Mouse (Mus musculus): ENCODE data around the gene Scamp1. TPM values are rescaled to one million over a fixed set of nuclear protein-coding genes. Genes with fewer than 3 reads are reported as not detected.

Gene Scamp1
- polyA plus RNA-seq, 1 experiment from 2014 or later = 25.2 TPM

DNA sequence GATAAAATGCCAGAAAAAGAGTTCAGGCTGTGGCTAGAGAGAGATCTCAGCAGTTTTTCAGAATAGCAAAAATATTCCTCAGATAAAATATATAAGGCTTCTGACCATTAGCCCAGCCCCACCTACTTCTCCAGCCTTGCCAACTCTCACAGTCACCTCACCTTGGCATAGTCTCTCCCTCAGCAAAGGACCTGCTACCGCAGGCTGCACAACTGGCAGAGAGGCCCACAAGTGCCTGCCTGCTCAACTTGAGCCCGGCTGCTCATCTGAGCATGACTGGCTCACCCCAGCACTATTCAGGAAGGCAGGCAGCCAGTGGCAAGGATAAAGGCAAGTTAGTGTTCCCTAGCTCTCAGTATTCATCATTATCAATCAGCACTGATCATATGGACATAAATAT, 30.5 kb downstream of the Scamp1 start:
- H3K27ac ChIP-seq (replicated peaks; ENCODE audit: low read depth, low read length) = no peak overlapping the region
- no peak overlapping the region for H3K4me3 ChIP-seq (ENCODE audit: low read depth, low read length)
- 0 out of 2 replicates have a peak, but pooled peaks cover 4% of the 10 kb centered on the region for H3K4me1 ChIP-seq (ENCODE audit: control insufficient read depth, insufficient read depth, low read length)
- DNase-seq (ENCODE audit: low spot score) (no peak), ATAC-seq (ENCODE audit: low read depth) (no peak)
- H3K9me3 ChIP-seq (ENCODE audit: control insufficient read depth, low read length) = no peaks in the 10 kb centered on the region
- no peak overlapping the region for H3K9ac ChIP-seq (ENCODE audit: low read depth, low read length)
- no peaks in the 10 kb centered on the region for H3K36me3 ChIP-seq (ENCODE audit: control insufficient read depth, insufficient read depth, low read length)
- no peak overlapping the region for H3K4me2 ChIP-seq (ENCODE audit: low read depth, low read length)
- WGBS = 87% methylated on average over 2 of the region's 2 CpGs
- H3K27me3 ChIP-seq (replicated peaks; ENCODE audit: control insufficient read depth, insufficient read depth, low read length) = no peaks in the 10 kb centered on the region

DNA sequence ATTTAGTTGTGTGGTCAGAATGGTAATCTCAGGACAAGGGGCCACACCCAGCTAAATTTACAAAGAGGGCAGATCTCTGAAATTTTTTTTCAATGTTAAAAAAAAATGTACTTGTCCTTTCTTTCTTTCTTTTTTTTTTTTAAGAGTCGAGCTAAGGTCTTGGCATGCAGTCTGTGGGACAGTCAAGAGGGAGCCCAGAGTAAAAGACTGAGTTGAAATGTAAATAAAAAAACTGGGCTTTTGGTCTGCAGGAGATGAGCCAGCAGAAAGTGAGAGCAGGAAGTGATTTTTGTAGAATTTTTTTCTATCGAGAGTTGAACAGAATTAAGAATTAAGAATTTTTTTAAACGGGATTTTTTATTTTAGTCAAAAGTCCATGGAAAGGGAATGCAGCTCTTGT, 31.4 kb downstream of the Scamp1 start:
- Histone ChIP-seq H3K27ac (replicated peaks; ENCODE audit: low read depth, low read length) (no peak overlapping the region), H3K27me3 (replicated peaks; ENCODE audit: control insufficient read depth, insufficient read depth, low read length) (no peaks in the 10 kb centered on the region), H3K9ac (ENCODE audit: low read depth, low read length) (no peak overlapping the region), H3K36me3 (ENCODE audit: control insufficient read depth, insufficient read depth, low read length) (no peaks in the 10 kb centered on the region), H3K9me3 (ENCODE audit: control insufficient read depth, low read length) (no peaks in the 10 kb centered on the region), H3K4me1 (ENCODE audit: control insufficient read depth, insufficient read depth, low read length) (0 out of 2 replicates have a peak, but pooled peaks cover 4% of the 10 kb centered on the region), H3K4me2 (ENCODE audit: low read depth, low read length) (no peak overlapping the region), H3K4me3 (ENCODE audit: low read depth, low read length) (no peak overlapping the region)
- DNase-seq (ENCODE audit: low spot score) (no peak), ATAC-seq (ENCODE audit: low read depth) (no peak)
- 78% methylated on average over 3 of the region's 3 CpGs for WGBS

DNA sequence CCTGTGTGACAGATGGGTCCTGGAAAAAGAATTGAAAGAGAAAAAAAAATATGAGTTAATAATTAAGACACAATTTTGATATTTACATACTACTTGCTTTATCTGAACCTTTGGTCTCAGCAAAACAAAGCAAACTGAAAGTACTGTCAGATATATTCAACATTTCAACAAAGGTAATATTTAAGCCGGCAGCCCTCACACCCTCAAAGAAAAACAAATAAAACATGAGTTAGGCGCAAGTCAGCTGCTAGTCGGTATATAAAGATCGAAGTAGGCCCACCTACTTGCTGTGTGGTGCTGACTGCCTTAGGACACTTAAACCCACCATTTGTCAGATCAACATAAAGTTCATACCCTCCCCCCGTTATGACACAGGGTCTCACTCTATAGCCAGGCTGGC, 32.6 kb downstream of the Scamp1 start:
- H3K27ac ChIP-seq (replicated peaks; ENCODE audit: low read depth, low read length) = no peak overlapping the region

DNA sequence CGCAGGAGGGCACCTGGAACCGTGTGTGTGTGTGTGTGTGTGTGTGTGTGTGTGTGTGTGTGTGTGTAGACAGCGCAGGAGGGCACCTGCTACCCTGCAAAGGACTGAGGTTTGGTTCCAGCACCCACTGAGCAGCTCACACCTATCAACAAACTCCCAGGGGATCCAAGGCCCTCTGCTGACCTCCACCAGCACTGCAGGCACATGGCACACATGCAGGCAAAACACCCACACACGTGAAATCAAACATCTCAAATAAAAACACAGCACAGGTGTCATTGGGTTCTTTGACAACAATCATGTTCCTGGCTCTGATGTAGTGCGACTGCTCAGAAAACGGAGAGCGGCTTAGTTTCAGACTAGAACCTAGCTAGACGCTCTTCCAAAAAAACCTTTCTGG, 34.9 kb downstream of the Scamp1 start:
- H3K9ac ChIP-seq (ENCODE audit: low read depth, low read length) = no peak overlapping the region
- DNase-seq (ENCODE audit: low spot score) (no peak), ATAC-seq (ENCODE audit: low read depth) (no peak)
- no peak overlapping the region for H3K4me2 ChIP-seq (ENCODE audit: low read depth, low read length)
- no peaks in the 10 kb centered on the region for H3K36me3 ChIP-seq (ENCODE audit: control insufficient read depth, insufficient read depth, low read length)
- H3K27ac ChIP-seq (replicated peaks; ENCODE audit: low read depth, low read length) = no peak overlapping the region
- H3K9me3 ChIP-seq (ENCODE audit: control insufficient read depth, low read length) = no peaks in the 10 kb centered on the region
- no peaks in the 10 kb centered on the region for H3K27me3 ChIP-seq (replicated peaks; ENCODE audit: control insufficient read depth, insufficient read depth, low read length)
- H3K4me3 ChIP-seq (ENCODE audit: low read depth, low read length) = no peak overlapping the region
- no peaks in the 10 kb centered on the region for H3K4me1 ChIP-seq (ENCODE audit: control insufficient read depth, insufficient read depth, low read length)
- WGBS = 85% methylated on average over 5 of the region's 8 CpGs

More for the DNA sequence above, 32.6 kb downstream of the Scamp1 start:
- ATAC-seq (ENCODE audit: low read depth) = no peak
- no peak overlapping the region for H3K4me3 ChIP-seq (ENCODE audit: low read depth, low read length)
- WGBS = 80% methylated on average over 5 of the region's 5 CpGs
- DNase-seq (ENCODE audit: low spot score) = no peak
- no peaks in the 10 kb centered on the region for H3K9me3 ChIP-seq (ENCODE audit: control insufficient read depth, low read length)
- H3K27me3 ChIP-seq (replicated peaks; ENCODE audit: control insufficient read depth, insufficient read depth, low read length) = no peaks in the 10 kb centered on the region
- 0 out of 2 replicates have a peak, but pooled peaks cover 4% of the 10 kb centered on the region for H3K4me1 ChIP-seq (ENCODE audit: control insufficient read depth, insufficient read depth, low read length)
- H3K36me3 ChIP-seq (ENCODE audit: control insufficient read depth, insufficient read depth, low read length) = no peaks in the 10 kb centered on the region
- no peak overlapping the region for H3K4me2 ChIP-seq (ENCODE audit: low read depth, low read length)
- H3K9ac ChIP-seq (ENCODE audit: low read depth, low read length) = no peak overlapping the region

DNA sequence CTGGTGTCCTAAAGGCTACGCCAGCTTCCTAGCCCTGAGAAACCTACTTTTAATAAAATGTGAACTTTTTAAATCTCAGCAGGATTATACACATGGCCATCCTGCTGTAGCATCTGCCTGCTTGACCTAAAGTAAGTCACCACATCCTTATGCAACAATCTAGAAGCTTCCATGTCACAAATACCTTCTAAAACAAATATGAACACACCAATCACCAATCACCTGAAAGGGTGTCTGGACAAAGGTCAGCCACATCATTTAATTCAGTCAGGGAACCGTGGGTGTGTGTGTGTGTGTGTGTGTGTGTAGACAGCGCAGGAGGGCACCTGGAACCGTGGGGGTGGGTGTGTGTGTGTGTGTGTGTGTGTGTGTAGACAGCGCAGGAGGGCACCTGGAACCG, 35.5 kb downstream of the Scamp1 start:
- Histone ChIP-seq H3K27me3 (replicated peaks; ENCODE audit: control insufficient read depth, insufficient read depth, low read length) (no peaks in the 10 kb centered on the region), H3K9ac (ENCODE audit: low read depth, low read length) (no peak overlapping the region), H3K36me3 (ENCODE audit: control insufficient read depth, insufficient read depth, low read length) (no peaks in the 10 kb centered on the region), H3K4me2 (ENCODE audit: low read depth, low read length) (no peak overlapping the region), H3K9me3 (ENCODE audit: control insufficient read depth, low read length) (no peaks in the 10 kb centered on the region), H3K27ac (replicated peaks; ENCODE audit: low read depth, low read length) (no peak overlapping the region), H3K4me1 (ENCODE audit: control insufficient read depth, insufficient read depth, low read length) (no peaks in the 10 kb centered on the region), H3K4me3 (ENCODE audit: low read depth, low read length) (no peak overlapping the region)
- DNase-seq (ENCODE audit: low spot score) (no peak), ATAC-seq (ENCODE audit: low read depth) (no peak)
- WGBS = 93% methylated on average over 4 of the region's 6 CpGs

DNA sequence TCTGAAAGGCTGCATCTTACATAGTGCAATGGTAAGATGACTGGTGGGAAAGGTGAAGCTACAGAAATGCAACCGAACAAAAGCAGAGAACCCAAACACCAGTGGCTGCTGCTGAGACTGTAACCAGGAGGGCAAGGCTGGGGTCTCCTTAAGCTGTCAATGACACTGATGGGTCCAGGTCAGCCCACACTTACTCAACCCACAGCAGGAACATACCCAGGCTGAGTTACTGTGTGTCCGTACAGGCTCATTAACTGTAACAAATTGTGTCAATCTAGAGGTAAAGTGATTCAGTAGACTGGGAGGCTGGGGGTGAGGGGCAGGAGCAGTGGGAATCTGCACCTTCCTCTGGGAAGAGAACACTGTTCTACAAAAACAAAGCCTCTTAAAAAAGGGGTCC, 42.8 kb downstream of the Scamp1 start:
- no peaks in the 10 kb centered on the region for H3K27me3 ChIP-seq (replicated peaks; ENCODE audit: control insufficient read depth, insufficient read depth, low read length)
- H3K27ac ChIP-seq (replicated peaks; ENCODE audit: low read depth, low read length) = no peak overlapping the region
- no peaks in the 10 kb centered on the region for H3K9me3 ChIP-seq (ENCODE audit: control insufficient read depth, low read length)
- H3K36me3 ChIP-seq (ENCODE audit: control insufficient read depth, insufficient read depth, low read length) = no peaks in the 10 kb centered on the region
- H3K9ac ChIP-seq (ENCODE audit: low read depth, low read length) = no peak overlapping the region
- 64% methylated on average over 2 of the region's 2 CpGs for WGBS
- no peak overlapping the region for H3K4me2 ChIP-seq (ENCODE audit: low read depth, low read length)
- ATAC-seq (ENCODE audit: low read depth) = no peak
- H3K4me3 ChIP-seq (ENCODE audit: low read depth, low read length) = no peak overlapping the region
- no peak for DNase-seq (ENCODE audit: low spot score)
- H3K4me1 ChIP-seq (ENCODE audit: control insufficient read depth, insufficient read depth, low read length) = no peaks in the 10 kb centered on the region

DNA sequence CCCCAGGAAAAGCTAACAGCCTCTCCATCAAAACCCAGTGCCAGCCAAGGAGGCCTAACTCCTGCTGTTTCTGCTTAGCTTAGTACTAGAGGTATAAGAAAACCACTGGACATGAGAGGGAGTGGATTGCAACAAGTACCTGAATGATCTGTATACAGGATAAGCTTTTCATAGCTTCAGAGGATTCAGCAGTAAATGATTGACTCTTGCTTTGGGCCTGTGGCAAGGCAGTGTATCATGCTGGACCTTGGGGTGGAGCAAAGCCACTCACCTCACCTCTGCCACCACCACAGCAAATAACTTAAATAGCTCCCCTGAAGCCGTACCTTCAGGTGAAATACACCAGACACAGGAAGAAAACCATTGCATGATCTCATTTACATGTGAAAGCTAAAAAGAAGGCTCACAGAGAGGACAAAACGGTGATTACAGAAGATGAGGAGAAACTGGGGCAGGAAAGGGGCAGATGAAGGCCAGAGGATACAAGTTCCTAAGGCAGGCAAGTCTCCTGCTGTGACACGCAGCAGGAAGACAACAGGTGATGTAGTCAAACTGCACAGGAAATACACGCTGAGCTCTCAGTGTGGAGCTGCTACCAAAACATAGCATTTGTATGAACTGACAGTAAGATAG, 43.6 kb downstream of the Scamp1 start:
- Histone ChIP-seq H3K27me3 (replicated peaks; ENCODE audit: control insufficient read depth, insufficient read depth, low read length) (no peaks in the 10 kb centered on the region), H3K4me1 (ENCODE audit: control insufficient read depth, insufficient read depth, low read length) (no peaks in the 10 kb centered on the region), H3K9me3 (ENCODE audit: control insufficient read depth, low read length) (no peaks in the 10 kb centered on the region), H3K36me3 (ENCODE audit: control insufficient read depth, insufficient read depth, low read length) (no peaks in the 10 kb centered on the region), H3K4me3 (ENCODE audit: low read depth, low read length) (no peak overlapping the region), H3K9ac (ENCODE audit: low read depth, low read length) (no peak overlapping the region), H3K4me2 (ENCODE audit: low read depth, low read length) (no peak overlapping the region), H3K27ac (replicated peaks; ENCODE audit: low read depth, low read length) (no peak overlapping the region)
- DNase-seq (ENCODE audit: low spot score) (no peak), ATAC-seq (ENCODE audit: low read depth) (no peak)
- 49% methylated on average over 4 of the region's 4 CpGs for WGBS

DNA sequence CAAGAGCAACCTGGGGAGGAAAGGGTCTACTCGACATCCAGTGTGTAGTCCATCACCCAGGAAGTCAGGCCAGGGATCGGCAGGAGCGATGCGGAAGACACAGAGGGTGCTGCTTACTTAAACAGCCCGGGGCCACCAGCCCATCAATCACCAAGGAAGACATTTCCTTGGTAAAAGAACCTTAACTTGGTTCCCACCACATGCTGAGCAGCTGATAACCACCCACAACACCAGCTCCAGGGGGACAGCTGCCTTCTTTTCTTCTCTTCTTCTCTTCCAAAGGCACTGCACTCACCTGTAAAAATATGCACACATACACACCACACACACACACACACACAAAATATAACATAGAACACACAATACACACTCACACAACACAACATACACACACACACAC, 44.8 kb downstream of the Scamp1 start:
- Histone ChIP-seq H3K4me2 (ENCODE audit: low read depth, low read length) (no peak overlapping the region), H3K36me3 (ENCODE audit: control insufficient read depth, insufficient read depth, low read length) (no peaks in the 10 kb centered on the region), H3K4me1 (ENCODE audit: control insufficient read depth, insufficient read depth, low read length) (no peaks in the 10 kb centered on the region), H3K27ac (replicated peaks; ENCODE audit: low read depth, low read length) (no peak overlapping the region), H3K4me3 (ENCODE audit: low read depth, low read length) (no peak overlapping the region), H3K9me3 (ENCODE audit: control insufficient read depth, low read length) (no peaks in the 10 kb centered on the region), H3K27me3 (replicated peaks; ENCODE audit: control insufficient read depth, insufficient read depth, low read length) (no peaks in the 10 kb centered on the region), H3K9ac (ENCODE audit: low read depth, low read length) (no peak overlapping the region)
- WGBS = 78% methylated on average over 5 of the region's 5 CpGs
- ATAC-seq (ENCODE audit: low read depth) (no peak), DNase-seq (ENCODE audit: low spot score) (no peak)

DNA sequence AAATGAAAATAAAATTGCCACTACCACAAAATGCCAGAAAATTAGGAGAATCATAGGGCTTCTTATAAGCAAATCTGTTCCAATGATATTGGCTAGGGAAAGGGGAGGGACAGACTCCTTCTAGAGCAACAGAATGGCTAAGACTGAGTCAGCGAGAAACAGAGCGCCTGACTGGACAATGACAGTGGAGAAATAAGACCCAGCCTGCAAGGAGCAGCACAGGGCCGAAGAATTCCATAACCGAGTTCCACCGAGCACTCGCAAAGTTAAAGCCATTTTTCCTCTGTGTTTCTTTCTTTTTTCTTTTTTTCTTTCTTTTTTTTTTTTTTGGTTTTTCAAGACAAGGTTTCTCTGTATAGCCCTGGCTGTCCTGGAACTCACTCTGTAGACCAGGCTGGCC, 45.5 kb downstream of the Scamp1 start:
- H3K4me1 ChIP-seq (ENCODE audit: control insufficient read depth, insufficient read depth, low read length) = no peaks in the 10 kb centered on the region
- no peak for DNase-seq (ENCODE audit: low spot score)
- no peaks in the 10 kb centered on the region for H3K36me3 ChIP-seq (ENCODE audit: control insufficient read depth, insufficient read depth, low read length)
- H3K9me3 ChIP-seq (ENCODE audit: control insufficient read depth, low read length) = no peaks in the 10 kb centered on the region
- WGBS = 74% methylated on average over 6 of the region's 6 CpGs
- H3K4me2 ChIP-seq (ENCODE audit: low read depth, low read length) = no peak overlapping the region
- no peak overlapping the region for H3K27ac ChIP-seq (replicated peaks; ENCODE audit: low read depth, low read length)
- H3K9ac ChIP-seq (ENCODE audit: low read depth, low read length) = no peak overlapping the region
- H3K27me3 ChIP-seq (replicated peaks; ENCODE audit: control insufficient read depth, insufficient read depth, low read length) = no peaks in the 10 kb centered on the region
- no peak overlapping the region for H3K4me3 ChIP-seq (ENCODE audit: low read depth, low read length)
- no peak for ATAC-seq (ENCODE audit: low read depth)

All from embryonic facial prominence, embryonic 14.5 days (tissue).